Mouse (Mus musculus) lung, embryonic 14.5 days (tissue): ENCODE results near the gene Ilk. TPM values are rescaled to one million over a fixed set of nuclear protein-coding genes. Genes with fewer than 3 reads are reported as not detected.
"Not testable (repeated sequence)": the region's sequence is repeated elsewhere in the genome, so short reads cannot be mapped to it uniquely, and the experiment has no call there.

ENCODE experiments used
- ATAC-seq: fragments of 200-750 bp; cut with Nextera tagmentation; 2 replicates; pipeline ENCODE4 v1.8.0; 2017; ENCODE audit warnings: mild to moderate bottlenecking, moderate TSS enrichment, moderate library complexity; ENCODE audit not compliant: insufficient read depth
- DNase-seq: peaks from one replicate; pipeline ENCODE4 v3.0.0-alpha.2; 2015
- H3K27ac ChIP-seq: fragments of 300-500 bp; sonication (generic); 2 replicates; pipeline ENCODE4 v1.5.1; 2014; ENCODE audit warnings: low read depth, mild to moderate bottlenecking, moderate library complexity
- H3K27me3 ChIP-seq: fragments of 300-500 bp; sonication (generic); 2 replicates; pipeline ENCODE4 v1.6.1; 2014; ENCODE audit warnings: low read length, control low read depth; ENCODE audit not compliant: insufficient read depth
- H3K36me3 ChIP-seq: fragments of 300-500 bp; sonication (generic); 2 replicates; pipeline ENCODE4 v1.6.1; 2014; ENCODE audit warnings: control low read depth; ENCODE audit not compliant: insufficient read depth
- H3K4me1 ChIP-seq: fragments of 300-500 bp; sonication (generic); 2 replicates; pipeline ENCODE4 v1.6.1; 2014; ENCODE audit warnings: antibody characterized with exemption, control low read depth; ENCODE audit not compliant: insufficient read depth
- H3K4me2 ChIP-seq: fragments of 300-500 bp; sonication (generic); 2 replicates; pipeline ENCODE4 v1.6.1; 2014; ENCODE audit warnings: mild to moderate bottlenecking
- H3K4me3 ChIP-seq: fragments of 300-500 bp; sonication (generic); 2 replicates; pipeline ENCODE4 v1.5.1; 2014; ENCODE audit warnings: low read depth, low read length
- H3K9ac ChIP-seq: fragments of 300-500 bp; sonication (generic); 2 replicates; pipeline ENCODE4 v1.6.1; 2014
- H3K9me3 ChIP-seq: fragments of 300-500 bp; sonication (generic); 2 replicates; pipeline ENCODE4 v1.6.1; 2016; ENCODE audit warnings: low read depth, low read length, control low read depth
- CTCF ChIP-seq: IDR thresholded peaks from 2 replicates; pipeline ENCODE4 v1.5.1; 2016; ENCODE audit warnings: antibody characterized with exemption, low read depth
- WGBS: fragments of 180-500 bp; shearing (Covaris S2); extraction: QIAGEN DNeasy Blood & Tissue Kit; methylation state at CpG from one replicate; pipeline ENCODE4 v1.1.7; 2014; 5-methylcytosine and 5-hydroxymethylcytosine counted together
- polyA plus RNA-seq: library from polyadenylated mRNA; unstranded; fragments of >200 nt; fragmentation: Nextera tagmentation; extraction: Ambion mirVana; gene quantifications from 2 replicates; pipeline ENCODE4 v1.2.1, GENCODE M21; 2014

Gene Ilk
- polyA plus RNA-seq, 1 experiment from 2014 or later: 372 TPM

DNA sequence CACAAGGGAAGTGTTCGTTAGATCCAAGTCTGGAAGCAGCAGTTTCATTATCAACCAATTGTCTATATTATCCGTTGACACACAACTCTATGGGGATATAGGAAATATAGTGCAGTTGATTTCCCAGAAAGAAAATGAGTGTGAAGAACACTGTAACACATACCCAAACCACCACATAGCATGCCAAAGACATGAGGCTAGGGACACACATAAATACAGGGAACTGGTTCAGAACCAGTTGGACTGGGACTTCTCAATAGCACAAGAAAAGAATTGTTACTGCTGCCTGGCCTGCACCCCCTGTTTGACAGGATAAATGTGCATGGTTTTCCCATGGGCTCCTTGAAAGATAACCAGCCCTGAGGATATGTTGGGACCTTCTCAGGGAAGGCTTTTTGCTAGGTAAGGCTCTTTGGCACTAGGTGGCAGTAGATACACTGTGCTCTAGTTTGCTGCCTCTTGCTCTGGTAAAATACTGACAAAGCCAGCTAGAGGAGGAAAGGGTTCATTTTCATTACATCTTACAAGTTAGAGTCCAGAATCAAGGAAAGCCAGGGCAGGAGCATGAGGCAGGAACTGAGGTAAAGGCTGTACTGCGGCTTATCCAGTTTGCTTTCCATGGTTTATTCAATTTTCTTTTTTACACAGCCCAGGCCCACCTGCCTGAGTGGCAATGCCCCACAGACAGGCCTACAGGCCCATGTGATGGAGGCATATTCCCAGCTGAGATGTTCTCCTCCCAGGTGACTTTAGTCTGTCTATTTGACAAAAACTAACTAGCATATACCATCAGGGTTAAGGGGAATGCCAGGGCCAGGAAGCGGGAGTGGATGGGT lies 10.0 kb upstream of the Ilk start:
- H3K4me3 ChIP-seq: no peak overlapping the region
- H3K4me1 ChIP-seq: no peaks in the 10 kb centered on the region
- peak; percentile 87 for DNase-seq
- H3K4me2 ChIP-seq: no peak overlapping the region
- H3K27ac ChIP-seq: no peak overlapping the region
- ATAC-seq: peak; percentile 79
- peak; percentile 83 for TF ChIP-seq CTCF
- H3K9me3 ChIP-seq: no peaks in the 10 kb centered on the region
- H3K9ac ChIP-seq: no peak overlapping the region
- 83% methylated on average over 4 of the region's 4 CpGs for WGBS
- no peaks in the 10 kb centered on the region for H3K27me3 ChIP-seq
- peaks cover 26% of the 10 kb centered on the region for H3K36me3 ChIP-seq

GRCm38 (mm10) chr7:105726980-105727325 lies 9.4 kb upstream of the Ilk start:
- no peak for DNase-seq
- Histone ChIP-seq H3K9me3 (no peaks in the 10 kb centered on the region), H3K36me3 (peaks cover 32% of the 10 kb centered on the region), H3K27ac (no peak overlapping the region), H3K4me2 (no peak overlapping the region), H3K4me1 (no peaks in the 10 kb centered on the region), H3K27me3 (no peaks in the 10 kb centered on the region), H3K9ac (no peak overlapping the region), H3K4me3 (no peak overlapping the region)
- no peak for ATAC-seq
- WGBS: 88% methylated on average over 4 of the region's 4 CpGs
- TF ChIP-seq CTCF: no peak

DNA sequence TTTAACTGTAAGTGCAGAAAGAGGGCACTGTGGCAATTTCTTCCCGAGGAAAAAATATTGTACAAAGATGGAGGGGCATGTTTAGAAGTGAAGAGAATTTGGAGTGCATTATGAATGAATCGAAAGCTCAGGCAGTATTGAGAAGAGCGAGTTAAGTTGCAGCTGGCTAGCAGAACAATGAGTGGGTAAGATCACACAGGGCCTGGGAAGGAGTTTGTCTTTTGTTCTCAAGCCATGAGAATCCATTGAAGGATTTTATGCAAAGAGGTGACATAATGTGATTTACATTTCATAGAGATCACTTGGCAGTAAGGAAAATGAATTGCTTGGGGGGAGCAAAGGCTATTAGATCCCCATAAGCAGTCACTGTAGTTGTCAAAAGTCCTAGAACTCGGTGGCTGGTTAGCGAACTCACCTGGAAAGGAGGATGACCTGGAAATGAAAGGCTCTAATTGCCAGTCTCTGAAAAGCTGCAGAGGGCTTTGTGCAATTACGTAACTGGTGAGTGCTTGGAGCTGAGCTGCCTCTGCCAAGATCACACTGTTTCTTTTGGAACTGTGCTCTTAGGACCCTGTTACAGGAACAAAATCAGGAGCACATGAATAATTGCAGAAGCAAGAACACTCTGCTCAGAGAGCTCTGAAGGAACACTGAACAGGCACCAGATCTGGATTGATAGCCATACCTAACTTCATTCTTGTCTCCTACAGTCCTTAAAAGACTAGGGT lies 7.5 kb upstream of the Ilk start:
- DNase-seq: no peak
- Histone ChIP-seq H3K4me3 (no peak overlapping the region), H3K36me3 (peaks cover 51% of the 10 kb centered on the region), H3K4me1 (no peaks in the 10 kb centered on the region), H3K27me3 (no peaks in the 10 kb centered on the region), H3K4me2 (no peak overlapping the region), H3K27ac (no peak overlapping the region), H3K9ac (no peak overlapping the region), H3K9me3 (no peaks in the 10 kb centered on the region)
- 84% methylated on average over 6 of the region's 6 CpGs for WGBS
- no peak for ATAC-seq
- no peak for TF ChIP-seq CTCF

GRCm38 (mm10) chr7:105733836-105734235 lies 2.6 kb upstream of the Ilk start:
- no peak for TF ChIP-seq CTCF
- no peak overlapping the region for H3K27ac ChIP-seq

DNA sequence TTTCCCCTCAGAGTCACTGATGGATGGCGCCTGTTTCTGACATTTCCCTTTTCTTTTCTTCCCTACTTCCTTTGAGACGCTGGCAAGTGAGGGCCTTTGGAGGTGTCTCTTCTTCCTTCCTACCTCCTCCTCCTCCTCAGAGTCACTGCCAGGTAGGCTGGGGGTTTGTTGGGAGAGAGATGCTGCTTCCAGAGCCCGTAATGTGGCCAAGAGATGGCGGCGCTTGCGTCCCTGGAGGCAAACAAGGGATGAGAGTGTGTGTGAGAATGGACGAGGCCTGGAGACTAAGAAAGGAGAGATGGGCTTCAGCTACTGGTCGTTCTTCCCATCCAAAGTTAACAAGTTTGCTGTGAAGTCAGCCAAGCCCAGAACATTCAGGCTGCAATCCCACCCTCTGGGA lies 1.6 kb upstream of the Ilk start:
- Histone ChIP-seq H3K27ac (no peak overlapping the region), H3K36me3 (peaks cover 50% of the 10 kb centered on the region), H3K9ac (no peak overlapping the region; the same call in none of the 2 replicates), H3K9me3 (no peaks in the 10 kb centered on the region), H3K4me2 (peak overlapping the region; percentile 87), H3K4me1 (no peaks in the 10 kb centered on the region), H3K4me3 (0 out of 2 replicates have a peak overlapping the region, but pooled peaks have one; percentile 93), H3K27me3 (no peaks in the 10 kb centered on the region)
- ATAC-seq (no peak), DNase-seq (no peak)
- TF ChIP-seq CTCF: no peak
- WGBS: 78% methylated on average over 8 of the region's 8 CpGs

More at GRCm38 (mm10) chr7:105733836-105734235, 2.6 kb upstream of the Ilk start:
- H3K4me2 ChIP-seq: no peak overlapping the region
- peaks cover 60% of the 10 kb centered on the region for H3K36me3 ChIP-seq
- DNase-seq: no peak
- H3K4me1 ChIP-seq: no peaks in the 10 kb centered on the region
- H3K9ac ChIP-seq: no peak overlapping the region; the same call in 1 of the 2 replicates
- H3K9me3 ChIP-seq: no peaks in the 10 kb centered on the region
- no peak for ATAC-seq
- H3K27me3 ChIP-seq: no peaks in the 10 kb centered on the region
- 94% methylated on average over 11 of the region's 11 CpGs for WGBS
- H3K4me3 ChIP-seq: no peak overlapping the region

DNA sequence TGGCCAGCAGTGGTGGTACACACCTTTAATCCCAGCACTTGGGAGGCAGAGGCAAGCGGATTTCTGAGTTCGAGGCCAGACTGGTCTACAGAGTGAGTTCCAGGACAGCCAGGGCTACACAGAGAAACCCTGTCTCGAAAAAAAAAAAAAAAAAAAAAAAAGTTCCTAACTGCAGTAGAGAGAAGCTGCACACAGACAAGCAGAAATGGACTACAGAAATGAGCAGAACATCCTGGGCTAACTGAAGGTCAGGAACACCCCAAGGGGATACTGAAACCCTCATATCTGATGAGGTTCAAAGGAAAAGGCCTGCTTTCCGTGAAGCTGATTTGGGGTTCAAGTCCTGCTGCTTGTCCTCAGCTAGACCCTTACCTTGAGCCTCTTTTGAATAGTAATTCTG lies 928 bp upstream of the Ilk start:
- peaks cover 53% of the 10 kb centered on the region for H3K36me3 ChIP-seq

GRCm38 (mm10) chr7:105736911-105737521 lies 624 bp downstream of the Ilk start, which contains the start of gene Rrp8:
Gene Rrp8, minus strand, starts transcription at chr7:105737385.
- DNase-seq (peak; percentile 44), ATAC-seq (no peak; the same call in none of the 2 replicates)
- H3K4me2 ChIP-seq: peak within 1 kb of the TSS; percentile 87

More for the DNA sequence above, 928 bp upstream of the Ilk start:
- H3K4me1 ChIP-seq, H3K27ac ChIP-seq, H3K27me3 ChIP-seq, H3K9me3 ChIP-seq, ATAC-seq, DNase-seq: not testable (repeated sequence)
- Histone ChIP-seq H3K4me2 (peak overlapping the region; percentile 87), H3K4me3 (peak overlapping the region; percentile 93), H3K9ac (peak overlapping the region; percentile 90)
- WGBS: 34% methylated on average over 4 of the region's 4 CpGs

More at GRCm38 (mm10) chr7:105736911-105737521, 624 bp downstream of the Ilk start, which contains the start of gene Rrp8:
- Histone ChIP-seq H3K27ac (peak within 1 kb of the TSS; percentile 95), H3K9ac (peak within 1 kb of the TSS; percentile 90), H3K36me3 (peaks cover 53% of the 10 kb centered on the region), H3K9me3 (no peaks in the 10 kb centered on the region), H3K4me1 (no peaks in the 10 kb centered on the region), H3K4me3 (peak within 1 kb of the TSS; percentile 93), H3K27me3 (no peaks in the 10 kb centered on the region)
- TF ChIP-seq CTCF: no peak
- under 1% methylated on average over 30 of the region's 30 CpGs for WGBS
